Mouse (Mus musculus) gastrocnemius, postnatal 25 days (tissue): ENCODE measurements around the gene Rrp36. TPM values are rescaled to one million over a fixed set of nuclear protein-coding genes. Genes with fewer than 3 reads are reported as not detected.

Source experiments
- DNase-seq: peaks from one replicate; pipeline ENCODE4 v3.0.0; 2022
- long read RNA-seq, 2 experiments: library from polyadenylated mRNA; stranded (forward); transcript quantifications; one replicate each; pipeline ENCODE4 v2.0.0; 2021
- total RNA-seq, 2 experiments: library from RNA; stranded (reverse); gene quantifications; 1 replicate in 1 of 2; 2 replicates in 1 of 2; pipeline ENCODE4 v1.2.3; 2021

Rrp36 gene
- 10 to 100 TPM in 1 of 2 experiments, 1 to 10 TPM in 1; 7.5 to 12.1 TPM for total RNA-seq
- long read RNA-seq, experiment 1, transcript Rrp36-201 (7 exons, 1,195 nt) = major isoform, 15 of 18 reads
- long read RNA-seq, experiment 1, partial matches to known transcripts = 1 of 18 reads
- long read RNA-seq, experiment 1, other reads (novel, unspliced or antisense) = 2 of 18 reads
- long read RNA-seq, experiment 2, transcript Rrp36-201 (7 exons, 1,195 nt) = major isoform, 13 of 21 reads
- long read RNA-seq, experiment 2, partial matches to known transcripts = 1 of 21 reads
- long read RNA-seq, experiment 2, other reads (novel, unspliced or antisense) = 7 of 21 reads

DNA sequence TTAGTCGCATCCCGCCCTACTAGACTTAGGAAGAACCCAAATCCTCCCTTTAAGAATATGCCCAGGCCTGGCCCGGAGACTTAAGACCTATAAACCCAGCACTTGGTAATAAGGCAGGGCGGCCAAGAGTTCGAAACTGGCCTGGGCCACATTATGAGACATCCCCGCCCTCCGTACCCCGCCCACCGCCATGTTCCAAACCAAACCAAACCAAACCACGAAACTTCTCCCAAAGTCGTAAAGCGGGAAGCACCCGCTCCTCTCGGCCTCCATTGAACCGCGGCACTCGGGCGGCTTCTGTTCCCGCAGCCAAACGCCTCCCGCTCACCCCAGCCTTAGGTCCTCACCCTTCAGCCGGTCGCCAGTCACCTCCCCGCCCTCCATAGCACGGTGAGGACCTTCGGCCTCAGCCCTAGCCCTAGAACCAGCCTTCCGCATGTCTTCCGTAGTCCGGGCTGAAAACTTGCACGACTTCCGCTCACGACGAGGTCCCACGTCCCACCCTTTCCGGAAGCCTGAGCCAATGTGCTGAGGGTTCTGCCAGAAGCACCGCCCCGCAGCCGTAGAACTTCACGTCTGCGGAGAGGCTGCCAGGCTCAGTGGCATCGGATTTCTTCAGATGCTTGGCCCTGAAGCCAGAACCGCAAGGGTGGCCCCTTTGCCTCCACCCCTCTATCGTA, at the start of gene Rrp36:
TSS of gene Rrp36 (minus strand) at position 503 of the 680 bp plus-strand sequence.
- DNase-seq = peak; percentile 91

DNA sequence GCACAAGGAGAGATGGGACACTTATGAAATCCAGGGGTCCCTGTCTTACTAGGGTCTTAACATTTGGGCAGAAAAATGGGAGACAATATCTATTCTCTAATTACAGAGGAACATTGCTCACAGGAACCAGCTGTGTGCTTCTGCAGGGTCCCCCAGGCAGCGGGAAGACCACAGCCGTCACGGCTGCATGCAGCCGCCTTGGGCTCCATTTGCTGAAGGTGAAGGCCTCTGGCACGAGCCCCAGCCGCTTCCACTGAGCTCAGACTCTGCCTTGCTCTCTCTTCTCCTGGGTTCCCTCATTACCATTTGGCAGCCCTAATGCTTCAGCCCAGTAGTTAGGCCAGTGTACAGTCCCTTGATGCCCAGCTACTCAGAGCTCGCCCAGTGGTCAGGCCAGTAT, 46.9 kb upstream of the Rrp36 start:
- DNase-seq = no peak

DNA sequence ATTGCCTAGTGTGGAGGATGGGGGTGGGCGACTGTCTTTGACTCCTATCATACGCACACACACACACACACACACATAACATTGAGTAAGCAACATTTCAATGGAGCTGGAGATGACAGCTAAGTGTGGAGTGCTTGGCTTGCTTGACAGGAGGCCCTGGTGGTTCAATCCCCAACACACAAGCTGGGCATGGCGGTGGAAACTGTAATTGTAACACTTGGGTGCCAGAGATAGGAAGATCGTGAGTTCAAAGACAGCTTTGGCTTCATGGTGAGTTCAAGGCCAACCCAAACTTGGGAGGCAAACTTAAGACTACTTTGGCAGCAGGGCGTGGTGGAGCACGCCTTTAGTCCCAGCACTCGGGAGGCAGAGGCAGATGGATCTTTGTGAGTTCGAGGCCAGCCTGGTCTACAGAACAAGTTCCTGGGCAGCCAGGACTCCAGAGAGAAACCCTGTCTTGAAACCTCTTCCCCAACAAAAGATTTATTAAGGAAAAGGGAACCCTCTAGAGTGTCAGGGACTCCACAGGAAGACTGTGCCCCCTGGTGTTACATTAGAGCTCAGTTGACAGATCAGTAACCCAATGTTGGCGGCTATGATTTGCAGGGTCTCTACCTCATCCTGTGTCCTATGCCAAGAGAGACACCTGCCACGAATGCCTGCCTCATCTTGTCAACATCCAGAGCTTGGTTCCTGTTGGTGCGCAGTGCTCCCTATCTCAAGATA, 40.8 kb upstream of the Rrp36 start:
- no peak for DNase-seq

DNA sequence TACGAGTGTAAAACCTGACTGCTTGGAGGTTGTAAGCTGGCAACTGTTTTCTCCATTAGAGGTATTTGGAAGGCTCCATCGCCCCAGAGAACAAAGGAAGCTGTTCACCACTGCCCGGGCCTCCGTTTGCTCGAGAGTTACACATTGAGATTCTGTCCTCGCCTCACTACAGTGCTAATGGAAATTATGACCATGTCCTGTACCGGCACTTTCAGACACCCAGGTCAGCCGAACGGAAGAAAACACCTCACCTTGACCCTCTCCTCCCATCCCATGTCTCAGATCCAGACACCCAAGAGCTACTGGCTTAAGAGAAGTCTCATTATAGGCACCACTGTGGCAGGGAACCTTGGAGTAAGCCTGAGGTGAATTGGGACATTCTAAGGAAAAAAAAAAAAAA, 39.7 kb upstream of the Rrp36 start:
- DNase-seq = no peak

DNA sequence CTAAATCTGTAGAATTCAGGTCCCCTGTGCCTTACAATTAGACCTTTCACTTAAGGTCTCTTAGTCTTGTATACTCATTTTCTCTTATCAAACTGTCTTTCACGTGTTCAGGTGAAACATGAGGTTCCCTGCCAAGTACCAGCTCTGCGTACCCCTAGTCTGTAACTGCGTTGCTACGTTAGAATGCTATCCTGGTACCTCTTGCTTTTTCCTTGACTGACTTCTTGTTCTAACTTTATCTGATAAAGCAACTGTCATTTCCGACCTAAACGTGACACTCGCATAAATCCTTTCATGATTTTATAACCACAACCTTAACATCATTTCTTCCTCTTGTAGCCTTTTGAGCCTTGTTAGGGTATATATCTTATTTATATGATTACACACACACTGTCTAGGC, 38.3 kb upstream of the Rrp36 start:
- no peak for DNase-seq

DNA sequence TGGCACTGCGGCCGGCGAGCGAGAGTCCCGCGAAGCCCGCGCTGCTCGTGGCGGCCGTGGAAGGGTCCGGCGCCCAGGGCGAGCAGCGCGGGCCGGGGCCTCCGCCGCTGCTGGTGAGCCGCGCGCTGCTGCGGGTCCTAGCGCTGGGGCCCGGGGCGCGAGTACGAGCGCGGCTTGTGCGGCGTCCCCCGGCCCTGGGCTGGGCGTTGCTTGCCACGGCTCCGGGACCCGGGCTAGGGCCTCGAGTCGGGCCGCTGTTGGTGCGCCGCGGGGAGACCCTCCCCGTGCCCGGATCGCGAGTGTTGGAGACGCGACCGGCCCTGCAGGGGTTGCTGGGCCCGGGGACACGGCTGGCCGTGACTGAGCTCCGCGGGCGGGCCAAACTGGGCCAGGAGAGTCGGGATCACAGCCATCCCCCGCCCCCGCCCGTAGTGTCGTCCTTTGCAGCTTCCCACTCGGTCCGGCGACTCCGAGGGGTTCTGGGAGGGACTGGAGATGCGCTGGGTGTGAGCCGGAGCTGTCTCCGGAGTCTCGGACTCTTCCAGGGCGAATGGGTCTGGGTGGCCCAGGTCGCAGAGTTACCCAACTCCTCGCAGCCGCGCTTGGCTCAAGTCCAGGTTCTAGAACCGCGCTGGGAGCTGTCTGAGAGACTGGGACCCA, 37.6 kb upstream of the Rrp36 start:
- DNase-seq = peak; percentile 42

DNA sequence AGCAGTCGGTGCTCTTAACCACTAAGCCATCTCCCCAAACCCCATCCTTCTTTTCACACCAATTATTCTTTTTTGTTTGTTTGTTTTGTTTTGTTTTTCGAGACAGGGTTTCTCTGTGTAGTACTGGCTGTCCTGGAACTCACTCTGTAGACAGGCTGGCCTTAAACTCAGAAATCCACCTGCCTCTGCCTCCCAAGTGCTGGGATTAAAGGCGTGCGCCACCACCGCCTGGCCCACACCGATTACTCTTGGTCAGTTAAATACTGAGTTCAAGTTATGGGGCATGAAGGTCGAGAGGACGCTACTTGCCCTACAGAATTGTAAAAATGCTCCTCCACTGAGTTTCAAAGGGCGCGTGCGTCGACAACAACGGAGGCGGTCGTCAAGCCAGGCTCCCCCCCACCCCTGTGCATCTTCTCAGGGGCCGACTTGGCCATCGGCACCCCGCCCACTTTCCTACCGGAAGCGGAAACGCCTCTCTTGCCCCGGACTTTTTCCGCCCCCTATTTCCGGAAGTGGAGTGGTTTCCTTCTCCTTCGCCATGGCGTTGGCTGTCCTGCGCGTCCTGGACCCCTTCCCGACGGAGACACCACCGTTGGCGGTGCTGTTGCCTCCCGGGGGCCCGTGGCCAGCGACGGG, 36.9 kb upstream of the Rrp36 start, which contains the start of gene Pex6:
TSS of gene Pex6 (plus strand) at position 505 of the 639 bp plus-strand sequence.
- DNase-seq = peak; percentile 91

DNA sequence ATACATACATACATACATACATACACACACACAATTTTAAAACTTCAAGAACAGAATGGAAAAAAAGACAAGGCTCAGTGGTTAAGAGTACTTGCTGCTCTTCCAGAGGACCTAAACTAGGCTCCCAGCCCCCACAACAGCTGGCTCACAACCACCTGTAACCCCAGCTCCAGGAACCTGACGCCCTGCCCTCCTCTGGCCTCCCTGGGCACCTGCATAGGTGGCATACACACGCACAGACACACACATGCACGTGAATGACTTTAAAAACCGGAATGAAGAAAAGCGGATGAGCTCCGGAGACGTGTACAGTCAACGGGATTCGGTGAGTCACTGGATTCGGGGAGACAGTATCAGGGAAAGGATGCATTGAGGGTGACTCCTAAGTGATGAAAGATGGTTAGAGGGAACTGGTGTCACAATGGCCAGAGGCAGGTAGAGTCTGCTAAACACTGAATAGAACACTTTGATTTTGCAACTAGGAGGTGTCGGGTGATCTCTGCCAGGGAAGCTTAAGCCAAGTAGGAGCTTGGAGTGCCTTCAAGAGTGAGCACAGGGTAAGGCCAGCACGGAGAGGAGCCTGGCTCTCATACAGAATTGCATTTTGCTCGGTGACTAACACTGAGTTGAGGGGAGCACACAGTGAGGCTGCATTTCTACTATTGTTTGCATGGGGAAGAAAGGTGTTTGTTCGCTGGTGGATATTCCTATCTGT, 32.4 kb upstream of the Rrp36 start:
- no peak for DNase-seq

DNA sequence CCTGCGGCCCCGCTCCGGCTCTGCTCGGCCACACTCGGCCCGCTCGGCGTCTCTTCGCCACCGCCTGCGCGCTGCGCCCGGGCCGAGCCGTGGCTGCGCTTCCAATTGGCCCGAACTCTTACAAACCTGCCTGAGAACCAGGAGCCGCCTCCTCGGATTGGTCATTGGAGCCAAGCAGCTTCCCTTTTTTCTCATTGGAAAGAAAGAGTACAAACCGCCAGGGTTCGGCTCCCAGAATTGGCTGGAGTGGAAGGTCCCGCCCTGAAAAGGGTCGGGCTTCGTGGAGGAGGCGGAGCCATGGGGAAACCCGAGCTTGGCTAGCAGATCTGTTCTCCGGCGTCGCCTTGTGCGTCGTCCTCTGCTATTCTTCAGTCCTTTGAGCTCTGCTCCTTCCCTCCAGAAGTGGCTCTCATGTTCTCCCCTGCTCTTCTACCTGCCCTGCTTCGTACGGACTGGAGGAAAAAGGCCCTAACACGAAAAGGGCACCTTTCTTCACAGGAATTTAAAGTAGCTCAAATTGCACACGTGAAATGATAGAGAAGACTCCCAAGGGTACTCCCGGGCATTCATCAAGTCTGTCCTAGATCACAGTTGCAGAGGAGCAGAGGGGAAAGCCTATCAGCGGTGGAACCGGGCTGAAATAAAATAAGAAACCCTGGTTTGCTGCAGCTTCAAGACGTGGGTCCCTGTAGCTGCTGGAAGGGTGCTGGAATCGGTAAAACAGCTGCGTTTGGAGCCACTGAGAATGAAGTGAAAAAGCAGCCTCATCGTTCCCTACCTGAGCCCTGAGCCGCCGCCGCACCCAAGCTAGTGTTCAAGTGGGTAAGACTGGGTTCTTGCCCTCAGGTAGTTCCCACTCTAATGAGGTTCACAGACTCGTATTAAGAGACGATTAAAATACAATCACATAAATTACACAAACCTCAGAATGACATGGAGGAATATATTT, 31.0 kb upstream of the Rrp36 start, which contains the start of gene Ppp2r5d:
TSS of gene Ppp2r5d (minus strand) at position 225 of the 949 bp plus-strand sequence.
- DNase-seq = peak; percentile 98

DNA sequence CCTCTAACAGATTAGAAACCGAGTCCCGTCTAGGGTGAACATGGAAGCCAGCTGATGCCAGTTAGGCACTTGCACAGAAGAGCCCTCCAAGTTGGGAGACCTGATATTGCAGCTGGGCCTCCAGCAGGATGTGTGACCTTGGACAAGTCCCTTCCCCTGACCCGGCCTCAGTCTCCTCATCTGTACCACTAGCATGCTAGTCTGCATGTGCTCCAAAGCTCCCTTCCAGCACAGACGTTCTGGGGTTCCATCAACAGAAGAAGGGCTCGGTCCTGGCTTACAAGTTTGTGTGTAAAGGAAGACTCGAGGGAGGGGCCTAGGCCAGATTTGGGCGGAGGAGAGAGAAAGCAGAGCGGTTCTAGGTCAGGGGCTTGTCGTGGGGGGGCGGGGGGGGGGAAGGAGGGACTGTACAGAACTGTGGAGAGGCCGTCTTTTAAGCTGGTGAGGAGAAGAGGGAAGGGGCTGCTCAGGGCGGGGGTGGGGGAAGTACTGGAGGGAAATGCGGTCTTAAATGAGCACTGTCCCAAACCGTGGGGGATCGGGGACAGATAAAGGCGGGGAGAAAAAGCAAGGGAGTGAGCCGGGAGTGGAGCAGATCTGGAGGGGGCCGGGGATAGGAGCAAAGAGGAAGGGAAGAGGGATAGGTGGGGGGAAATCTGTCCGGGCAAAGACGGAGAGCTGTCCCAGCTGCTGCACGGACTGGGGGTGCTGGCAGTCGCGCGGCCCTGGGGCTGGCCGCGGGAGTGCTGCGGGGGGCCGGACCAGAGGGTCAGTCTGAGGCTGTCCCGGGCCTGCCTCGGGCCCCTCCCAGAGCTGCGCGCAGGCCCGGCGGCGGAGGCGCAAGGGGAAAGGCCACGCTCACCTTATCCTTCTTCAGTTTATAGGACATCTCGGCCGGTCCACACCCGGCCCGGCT, 30.1 kb upstream of the Rrp36 start:
- no peak for DNase-seq

DNA sequence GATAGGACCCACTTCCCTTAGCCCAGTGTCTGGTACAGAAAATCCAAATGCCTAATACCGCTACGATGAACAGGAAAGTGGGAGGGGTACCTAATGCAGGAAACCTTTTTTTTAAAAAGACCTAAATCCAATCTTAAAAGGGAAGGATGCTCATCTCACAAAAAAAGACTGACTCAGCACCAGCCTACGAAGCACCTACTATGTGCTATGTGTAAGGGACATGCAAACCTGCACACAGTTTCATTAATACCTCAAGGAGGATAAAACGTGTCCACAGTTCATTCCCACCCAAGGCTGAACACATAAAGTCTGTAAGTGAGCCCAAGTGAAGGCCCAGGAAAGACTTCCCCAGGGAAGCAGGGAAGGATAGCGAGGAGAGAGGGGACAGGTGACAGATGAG, 28.4 kb upstream of the Rrp36 start:
- DNase-seq = no peak

DNA sequence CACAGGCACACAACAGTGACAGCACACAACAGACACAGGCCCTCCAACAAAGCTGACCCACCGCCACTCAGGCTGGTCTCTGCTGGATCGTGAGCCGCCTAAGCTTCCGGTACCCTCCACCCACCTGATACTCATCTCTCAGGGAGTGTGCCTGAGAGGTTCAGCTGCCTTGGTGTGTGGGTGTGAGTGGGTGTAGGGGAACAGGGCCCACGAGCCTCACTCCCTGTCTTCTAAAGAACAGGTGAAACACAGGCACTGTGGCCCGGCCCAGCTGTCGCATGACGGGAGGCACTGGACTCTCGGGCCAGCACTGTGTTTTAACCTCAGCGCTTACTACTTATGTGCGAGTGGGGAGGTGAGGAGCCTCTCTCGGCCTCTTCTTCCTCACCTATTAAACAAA, 27.9 kb upstream of the Rrp36 start:
- no peak for DNase-seq

DNA sequence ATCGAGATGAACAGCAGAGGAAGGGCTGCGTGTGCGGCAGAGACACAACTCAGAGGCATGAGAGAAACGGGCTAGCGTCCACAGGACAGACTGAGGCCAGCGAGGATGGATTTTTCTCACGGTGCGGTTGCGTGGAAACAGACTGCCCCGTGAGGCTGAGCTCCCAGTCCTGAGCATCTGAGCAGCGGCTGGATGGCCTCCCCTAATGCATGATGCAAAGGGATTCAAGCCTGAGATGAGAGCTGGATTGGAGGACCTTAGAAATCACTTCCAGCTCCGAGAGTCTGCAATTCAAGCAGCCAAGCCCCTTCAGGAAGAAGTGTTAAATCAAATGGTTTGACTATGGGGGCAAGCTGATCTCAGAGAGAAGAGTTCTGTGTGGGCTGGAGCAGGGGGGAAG, 27.3 kb upstream of the Rrp36 start:
- no peak for DNase-seq

DNA sequence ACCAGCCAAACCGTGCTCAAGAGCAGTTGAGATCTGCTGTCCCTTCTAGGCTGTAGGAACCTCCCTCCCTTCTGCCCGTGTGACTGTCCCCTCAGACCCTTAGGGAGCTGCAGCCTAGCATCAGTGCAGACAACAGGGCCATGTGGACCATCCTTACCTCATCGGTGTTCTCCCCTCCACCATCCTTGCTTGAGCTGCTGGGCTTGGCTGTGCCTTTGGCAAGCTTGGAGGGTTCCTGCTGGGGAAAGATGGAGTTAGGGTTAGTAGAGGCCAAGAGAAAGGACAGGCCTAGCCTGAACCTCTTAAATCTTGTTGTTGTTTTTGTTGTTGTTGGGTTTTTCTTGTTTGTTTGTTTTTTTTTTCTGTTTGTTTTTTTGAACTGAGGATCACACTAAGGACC, 25.8 kb upstream of the Rrp36 start:
- no peak for DNase-seq

DNA sequence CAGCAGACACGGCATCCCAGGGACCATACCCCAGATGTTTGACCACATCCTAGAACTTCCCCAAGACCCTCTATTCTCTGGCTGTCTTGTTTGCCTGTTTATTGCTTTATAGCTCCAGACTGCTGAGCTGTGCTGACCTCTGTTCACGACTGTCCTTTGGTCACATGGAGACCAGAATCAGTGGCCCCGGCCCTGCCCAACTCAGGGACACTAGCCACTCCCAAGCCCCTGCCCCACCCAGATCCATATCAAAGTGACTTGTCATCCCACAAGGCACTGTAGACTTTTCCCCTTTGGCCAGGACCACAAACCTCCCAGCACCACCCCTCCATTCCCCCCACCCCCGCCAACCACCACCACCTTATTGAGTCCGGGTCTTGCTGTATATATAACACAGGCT, 25.1 kb upstream of the Rrp36 start:
- no peak for DNase-seq

DNA sequence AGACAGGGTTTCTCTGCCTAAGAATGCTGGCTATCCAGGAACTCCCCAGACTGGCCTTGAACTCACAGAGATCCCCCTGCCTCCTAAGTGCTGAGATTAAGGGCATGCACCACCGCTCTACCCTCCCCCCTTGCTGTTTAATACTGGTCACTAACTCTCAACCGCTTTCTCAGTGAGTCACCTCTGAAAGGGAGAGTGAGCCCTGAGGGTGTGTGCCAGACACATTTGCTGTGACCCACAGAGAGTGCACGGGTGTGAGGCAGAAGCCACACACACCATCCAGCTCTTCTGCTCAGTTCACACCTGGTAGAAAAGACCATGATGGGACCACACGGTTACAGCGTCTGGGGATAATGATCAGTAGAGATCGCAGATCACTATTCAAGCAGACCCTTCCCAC, 24.4 kb upstream of the Rrp36 start:
- no peak for DNase-seq

DNA sequence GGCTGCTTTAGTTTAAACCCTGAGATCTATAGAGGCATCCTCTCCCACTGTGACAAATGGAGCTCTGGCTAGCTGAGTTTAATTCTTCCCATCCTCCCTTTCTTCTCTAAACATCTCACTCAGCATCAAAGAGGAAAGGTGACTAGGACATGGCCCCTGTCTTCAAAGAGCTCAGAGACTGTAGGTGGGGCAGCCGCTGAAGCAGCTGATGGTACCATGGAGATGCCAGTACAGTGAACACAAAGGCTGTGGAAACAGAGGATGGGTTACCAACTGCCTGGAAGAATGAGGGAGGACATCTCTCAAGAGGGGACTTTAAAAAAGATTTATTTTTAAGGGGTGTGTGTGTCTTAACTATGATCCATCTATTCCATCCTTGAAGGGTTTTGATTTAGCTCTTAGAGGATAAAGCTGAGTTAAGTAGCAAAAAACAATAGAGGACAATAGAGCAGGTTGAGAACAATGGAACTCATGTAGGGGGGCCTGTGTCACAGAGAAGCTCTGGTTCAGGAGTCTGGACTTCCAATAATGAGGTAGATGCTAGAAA, 20.4 kb upstream of the Rrp36 start:
- no peak for DNase-seq

DNA sequence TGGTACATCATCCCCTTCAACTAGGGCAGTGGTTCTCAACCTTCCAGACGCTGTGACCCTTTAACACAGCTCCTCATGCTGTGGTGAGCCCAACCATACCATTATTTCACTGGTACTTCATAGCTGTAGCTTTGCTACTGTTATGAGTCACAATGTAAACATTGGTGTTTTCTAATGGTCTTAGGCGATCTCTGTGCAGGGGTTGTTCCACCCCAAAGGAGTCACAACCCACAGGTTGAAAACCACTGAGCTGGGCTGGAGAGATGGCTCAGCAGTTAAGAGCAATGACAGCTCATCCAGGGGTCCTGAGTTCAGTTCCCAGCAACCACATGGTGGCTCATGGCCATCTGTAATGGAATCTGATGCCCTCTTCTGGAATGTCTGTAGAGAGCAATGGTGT, 17.2 kb upstream of the Rrp36 start:
- DNase-seq = no peak

DNA sequence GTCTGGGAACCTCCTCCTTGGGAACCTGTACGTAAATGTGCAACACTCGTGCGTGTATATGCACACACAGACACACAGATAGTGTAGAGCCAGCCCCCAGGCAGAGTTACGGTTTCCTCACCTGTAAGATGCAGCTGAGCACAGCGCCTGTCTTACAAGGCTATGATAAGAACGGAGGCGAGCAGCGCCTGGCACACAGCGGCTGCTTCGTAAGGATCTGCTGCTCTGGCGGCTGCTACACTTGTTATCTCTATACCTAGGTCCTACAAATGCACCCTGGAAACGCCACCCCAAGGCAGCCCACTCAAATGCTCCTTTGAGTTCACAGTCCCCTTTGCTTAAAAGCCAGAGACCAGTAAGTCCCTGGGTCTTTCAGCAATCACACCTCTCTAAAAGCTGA, 16.5 kb upstream of the Rrp36 start:
- DNase-seq = no peak
